Comparison of ENCODE assay signal across 8 mouse cellular contexts in the genomic region with DNA sequence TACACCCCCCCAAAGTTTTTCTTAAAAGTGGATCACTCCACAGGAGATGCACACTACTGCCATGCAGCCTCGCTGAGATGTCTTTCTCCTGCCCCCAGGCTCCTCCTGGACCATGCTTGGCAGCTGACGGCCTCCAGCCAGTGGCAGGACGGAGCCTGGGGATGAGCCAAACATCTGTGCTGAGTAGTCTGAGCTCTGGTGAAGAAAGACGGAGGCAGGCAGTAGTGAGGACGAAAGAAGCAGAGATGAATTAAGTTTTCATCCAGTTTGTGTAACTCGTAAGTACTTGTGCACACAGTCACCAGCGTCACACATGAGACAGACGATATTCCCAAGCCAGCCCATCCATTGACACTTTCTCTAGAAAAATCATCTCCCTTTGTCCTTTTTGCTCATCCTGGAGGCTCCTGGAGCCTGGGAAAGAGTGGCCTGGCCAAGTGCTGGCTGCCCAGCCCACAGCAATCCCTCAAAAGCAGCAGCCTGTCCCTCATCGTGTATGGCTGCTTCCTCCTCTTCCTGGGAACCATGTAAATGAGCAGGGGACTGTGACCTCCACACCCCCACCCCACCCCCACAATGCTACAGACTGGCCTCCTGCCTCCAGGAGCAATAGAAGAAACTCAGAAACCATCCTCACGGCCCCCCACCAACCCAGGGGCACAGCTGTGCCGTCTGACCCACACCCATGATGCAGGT.
A peak's percentile ranks its signal among the peaks of the same experiment; 100 is the strongest.
DNase-seq lines count a peak whose midpoint lies in the region; ATAC-seq and TF ChIP-seq lines count a peak whose summit lies in the region.

No protein-coding gene starts in this region.

- no peaks in the 10 kb centered on the region for H3K36me3 ChIP-seq in kidney, embryonic 16.5 days (ENCODE audit: insufficient read depth, low read length)
- no peaks in the 10 kb centered on the region for H3K36me3 ChIP-seq in embryonic facial prominence, embryonic 10.5 days (replicated peaks)
- no peaks in the 10 kb centered on the region for H3K36me3 ChIP-seq in heart, postnatal 0 days (replicated peaks; ENCODE audit: control insufficient read depth, insufficient read depth, low read length)

- TF ChIP-seq CTCF in heart, postnatal 0 days (IDR thresholded peaks at IDR 0.05; ENCODE audit: low read depth): no peak

- H3K9ac ChIP-seq in kidney, embryonic 16.5 days (replicated peaks; ENCODE audit: low read length): peak overlapping the region; percentile 56; the same call in 1 of the 2 replicates
- peak overlapping the region; percentile 68 for H3K9ac ChIP-seq in heart, postnatal 0 days (replicated peaks; ENCODE audit: low read depth, low read length)

- peaks cover 37% of the 10 kb centered on the region for H3K4me1 ChIP-seq in kidney, embryonic 16.5 days (ENCODE audit: insufficient read depth, low read length)
- H3K4me1 ChIP-seq in embryonic facial prominence, embryonic 10.5 days: peaks cover 93% of the 10 kb centered on the region
- peaks cover 43% of the 10 kb centered on the region for H3K4me1 ChIP-seq in heart, postnatal 0 days (ENCODE audit: control insufficient read depth, insufficient read depth)

- no peak for ATAC-seq in kidney, embryonic 16.5 days (ENCODE audit: low FRiP score, low TSS enrichment)
- no peak for ATAC-seq in heart, postnatal 0 days (ENCODE audit: insufficient read depth, low read depth)

- TF ChIP-seq EP300 in heart, postnatal 0 days (IDR thresholded peaks at IDR 0.05; ENCODE audit: low read depth): no peak

- 54% methylated on average over 11 of the region's 11 CpGs for WGBS in kidney, embryonic 16.5 days
- WGBS in embryonic facial prominence, embryonic 10.5 days: 30% methylated on average over 11 of the region's 11 CpGs
- 22% methylated on average over 11 of the region's 11 CpGs for WGBS in heart, postnatal 0 days

- no peak for DNase-seq in kidney, adult 11 months
- DNase-seq in embryonic facial prominence, embryonic 10.5 days (ENCODE audit: low spot score): peak; percentile 36
- no peak for DNase-seq in heart, postnatal 0 days (ENCODE audit: low spot score)
- peak; percentile 37 to 65 for DNase-seq in lung, postnatal 4 days
- no peak for DNase-seq in B cell, adult 2 months
- no peak for DNase-seq in right cerebral cortex, postnatal 4 days
- no peak for DNase-seq in frontal cortex, postnatal 14 days (ENCODE audit: low spot score in 2 of 2)

- peak overlapping the region; percentile 71 for H3K4me2 ChIP-seq in kidney, embryonic 16.5 days (replicated peaks; ENCODE audit: low read depth, low read length)
- H3K4me2 ChIP-seq in heart, postnatal 0 days (ENCODE audit: low read depth, low read length): peak overlapping the region; percentile 76

- H3K4me3 ChIP-seq in kidney, embryonic 16.5 days (ENCODE audit: low read length): peak overlapping the region; percentile 46
- peak overlapping the region; percentile 74 for H3K4me3 ChIP-seq in embryonic facial prominence, embryonic 10.5 days
- H3K4me3 ChIP-seq in heart, postnatal 0 days (ENCODE audit: low read depth, low read length): peak overlapping the region; percentile 54

- peaks cover 8% of the 10 kb centered on the region; the same call in 1 of the 2 replicates for H3K27me3 ChIP-seq in kidney, embryonic 16.5 days (ENCODE audit: insufficient read depth, low read length)
- H3K27me3 ChIP-seq in embryonic facial prominence, embryonic 10.5 days (replicated peaks; ENCODE audit: low read depth, poor library complexity, severe bottlenecking): peaks cover 38% of the 10 kb centered on the region
- no peaks in the 10 kb centered on the region for H3K27me3 ChIP-seq in heart, postnatal 0 days (ENCODE audit: control insufficient read depth, insufficient read depth, low read length)

- H3K9me3 ChIP-seq in kidney, embryonic 16.5 days (ENCODE audit: low read length): no peaks in the 10 kb centered on the region
- no peaks in the 10 kb centered on the region for H3K9me3 ChIP-seq in embryonic facial prominence, embryonic 10.5 days
- no peaks in the 10 kb centered on the region for H3K9me3 ChIP-seq in heart, postnatal 0 days (replicated peaks; ENCODE audit: control insufficient read depth, low read length)

- no peak overlapping the region for H3K27ac ChIP-seq in kidney, embryonic 16.5 days (ENCODE audit: low read length)
- H3K27ac ChIP-seq in embryonic facial prominence, embryonic 10.5 days (replicated peaks): peak overlapping the region; percentile 83; the same call in 1 of the 2 replicates
- peak overlapping the region; percentile 88 for H3K27ac ChIP-seq in heart, postnatal 0 days (ENCODE audit: low read depth)

Comparison
In these comparisons a context has a peak if more than half of its experiments do, and no peak if none do; other contexts are left out.
1. DNase-seq: peak in embryonic facial prominence, embryonic 10.5 days (single experiment) and lung, postnatal 4 days (2 of 2); none in kidney, adult 11 months (single experiment), heart, postnatal 0 days (single experiment), B cell, adult 2 months (0 of 2), right cerebral cortex, postnatal 4 days (single experiment) and frontal cortex, postnatal 14 days (0 of 2).
2. Peak in every context shown above with its lines, with median percentiles within 50 percentile points of each other: H3K4me3 ChIP-seq.